Mouse (Mus musculus): ENCODE data around the gene Por. TPM values are rescaled to one million over a fixed set of nuclear protein-coding genes. Genes with fewer than 3 reads are reported as not detected.

The Por gene
- total and polyA plus RNA-seq, 2 experiments from 2014 or later = 75.2 to 94.1 TPM

- no peak overlapping the region for H3K4me3 ChIP-seq (ENCODE audit: low read depth, low read length)
- H3K9ac ChIP-seq (replicated peaks; ENCODE audit: low read length, poor library complexity, severe bottlenecking) = no peak overlapping the region
- no peaks in the 10 kb centered on the region for H3K36me3 ChIP-seq (ENCODE audit: insufficient read depth, low read length)
- H3K9me3 ChIP-seq (ENCODE audit: low read length) = no peaks in the 10 kb centered on the region
- H3K4me1 ChIP-seq (ENCODE audit: insufficient read depth, low read length) = no peaks in the 10 kb centered on the region
- no peak overlapping the region for H3K4me2 ChIP-seq (ENCODE audit: low read depth, low read length, poor library complexity, severe bottlenecking)
- H3K27ac ChIP-seq (ENCODE audit: low read depth, low read length) = no peak overlapping the region
- H3K27me3 ChIP-seq (ENCODE audit: insufficient read depth, low read length) = no peaks in the 10 kb centered on the region
- no peak for ATAC-seq (ENCODE audit: low FRiP score)
- no peak for TF ChIP-seq CTCF (IDR thresholded peaks at IDR 0.05)
- 82% methylated on average over 4 of the region's 4 CpGs for WGBS
- DNase-seq (ENCODE audit: low spot score) = no peak
These were observed 9.9 kb upstream of the Por start for GRCm38 (mm10) chr5:135659956-135660355.

- Histone ChIP-seq H3K4me3 (ENCODE audit: low read depth, low read length) (no peak overlapping the region), H3K27me3 (ENCODE audit: insufficient read depth, low read length) (no peaks in the 10 kb centered on the region), H3K36me3 (ENCODE audit: insufficient read depth, low read length) (no peaks in the 10 kb centered on the region), H3K27ac (ENCODE audit: low read depth, low read length) (no peak overlapping the region), H3K9me3 (ENCODE audit: low read length) (no peaks in the 10 kb centered on the region), H3K4me1 (ENCODE audit: insufficient read depth, low read length) (no peaks in the 10 kb centered on the region), H3K9ac (replicated peaks; ENCODE audit: low read length, poor library complexity, severe bottlenecking) (no peak overlapping the region), H3K4me2 (ENCODE audit: low read depth, low read length, poor library complexity, severe bottlenecking) (no peak overlapping the region)
- no peak for TF ChIP-seq CTCF (IDR thresholded peaks at IDR 0.05)
- ATAC-seq (ENCODE audit: low FRiP score) (no peak), DNase-seq (ENCODE audit: low spot score) (no peak)
- WGBS = 88% methylated on average over 7 of the region's 7 CpGs
These were observed 9.3 kb upstream of the Por start for GRCm38 (mm10) chr5:135660535-135660934.

DNA sequence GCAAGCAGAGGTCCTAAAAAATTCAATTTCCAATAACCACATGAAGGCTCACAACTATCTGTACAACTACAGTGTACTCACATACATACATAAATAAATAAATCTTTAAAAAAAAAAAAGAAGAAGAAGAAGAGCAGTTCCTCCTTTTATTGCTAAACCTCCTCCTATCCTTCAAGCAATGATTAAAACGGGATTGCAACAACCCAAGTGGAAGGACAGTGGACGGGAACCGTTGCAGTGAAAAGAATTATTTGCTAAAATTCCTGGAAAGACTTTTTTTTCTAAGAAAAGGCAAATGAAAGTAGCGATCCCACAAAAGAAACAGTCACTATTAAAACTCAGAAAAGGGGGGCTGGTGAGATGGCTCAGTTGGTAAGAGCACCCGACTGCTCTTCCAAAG lies 2.9 kb upstream of the Por start:
- Histone ChIP-seq H3K4me3 (ENCODE audit: low read depth, low read length) (no peak overlapping the region), H3K4me1 (ENCODE audit: insufficient read depth, low read length) (no peaks in the 10 kb centered on the region), H3K9me3 (ENCODE audit: low read length) (no peaks in the 10 kb centered on the region), H3K9ac (replicated peaks; ENCODE audit: low read length, poor library complexity, severe bottlenecking) (no peak overlapping the region), H3K27me3 (ENCODE audit: insufficient read depth, low read length) (no peaks in the 10 kb centered on the region), H3K36me3 (ENCODE audit: insufficient read depth, low read length) (no peaks in the 10 kb centered on the region), H3K4me2 (ENCODE audit: low read depth, low read length, poor library complexity, severe bottlenecking) (no peak overlapping the region), H3K27ac (ENCODE audit: low read depth, low read length) (no peak overlapping the region)
- no peak for TF ChIP-seq CTCF (IDR thresholded peaks at IDR 0.05)
- DNase-seq (ENCODE audit: low spot score) (no peak), ATAC-seq (ENCODE audit: low FRiP score) (no peak)
- 87% methylated on average over 5 of the region's 5 CpGs for WGBS

DNA sequence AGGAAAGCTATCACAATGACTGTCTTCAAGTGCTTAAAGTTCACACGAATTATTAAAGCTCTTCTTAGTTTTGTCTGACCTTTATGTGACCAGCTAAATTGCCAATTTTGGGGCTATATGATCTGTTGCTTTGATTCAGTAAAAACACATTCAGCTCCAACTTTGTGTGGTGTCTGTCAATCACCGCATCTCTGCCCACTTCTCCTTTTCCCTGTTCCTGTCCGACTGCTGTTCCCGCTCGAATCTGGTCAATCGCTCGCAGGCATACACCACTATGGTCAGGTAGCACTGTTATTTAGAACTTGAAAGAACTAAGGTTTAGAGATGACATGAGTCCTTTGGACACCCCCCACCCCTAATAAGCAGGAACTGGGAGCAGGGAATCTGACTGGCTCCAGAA lies 1.8 kb upstream of the Por start:
- Histone ChIP-seq H3K4me3 (ENCODE audit: low read depth, low read length) (no peak overlapping the region), H3K4me1 (ENCODE audit: insufficient read depth, low read length) (no peaks in the 10 kb centered on the region), H3K27me3 (ENCODE audit: insufficient read depth, low read length) (no peaks in the 10 kb centered on the region), H3K9ac (replicated peaks; ENCODE audit: low read length, poor library complexity, severe bottlenecking) (no peak overlapping the region), H3K27ac (ENCODE audit: low read depth, low read length) (no peak overlapping the region), H3K9me3 (ENCODE audit: low read length) (no peaks in the 10 kb centered on the region), H3K4me2 (ENCODE audit: low read depth, low read length, poor library complexity, severe bottlenecking) (no peak overlapping the region), H3K36me3 (ENCODE audit: insufficient read depth, low read length) (no peaks in the 10 kb centered on the region)
- no peak for TF ChIP-seq CTCF (IDR thresholded peaks at IDR 0.05)
- ATAC-seq (ENCODE audit: low FRiP score) = no peak
- no peak for DNase-seq (ENCODE audit: low spot score)
- WGBS = 86% methylated on average over 7 of the region's 7 CpGs

GRCm38 (mm10) chr5:135670881-135671280 lies 1.0 kb downstream of the Por start:
- DNase-seq (ENCODE audit: low spot score) = no peak
- Histone ChIP-seq H3K4me2 (ENCODE audit: low read depth, low read length, poor library complexity, severe bottlenecking) (no peak overlapping the region), H3K27me3 (ENCODE audit: insufficient read depth, low read length) (no peaks in the 10 kb centered on the region), H3K9me3 (ENCODE audit: low read length) (no peaks in the 10 kb centered on the region), H3K4me3 (ENCODE audit: low read depth, low read length) (no peak overlapping the region), H3K4me1 (ENCODE audit: insufficient read depth, low read length) (peaks cover 11% of the 10 kb centered on the region; the same call in 1 of the 2 replicates), H3K36me3 (ENCODE audit: insufficient read depth, low read length) (no peaks in the 10 kb centered on the region), H3K27ac (ENCODE audit: low read depth, low read length) (no peak overlapping the region), H3K9ac (replicated peaks; ENCODE audit: low read length, poor library complexity, severe bottlenecking) (no peak overlapping the region)
- no peak for ATAC-seq (ENCODE audit: low FRiP score)
- 69% methylated on average over 2 of the region's 2 CpGs for WGBS
- TF ChIP-seq CTCF (IDR thresholded peaks at IDR 0.05) = no peak

GRCm38 (mm10) chr5:135672509-135672908 lies 2.7 kb downstream of the Por start:
- H3K4me2 ChIP-seq (ENCODE audit: low read depth, low read length, poor library complexity, severe bottlenecking) = no peak overlapping the region
- no peaks in the 10 kb centered on the region for H3K9me3 ChIP-seq (ENCODE audit: low read length)
- ATAC-seq (ENCODE audit: low FRiP score) (no peak), DNase-seq (ENCODE audit: low spot score) (no peak)
- no peaks in the 10 kb centered on the region for H3K36me3 ChIP-seq (ENCODE audit: insufficient read depth, low read length)
- no peaks in the 10 kb centered on the region for H3K27me3 ChIP-seq (ENCODE audit: insufficient read depth, low read length)
- no peak overlapping the region for H3K27ac ChIP-seq (ENCODE audit: low read depth, low read length)
- H3K4me3 ChIP-seq (ENCODE audit: low read depth, low read length) = no peak overlapping the region
- H3K4me1 ChIP-seq (ENCODE audit: insufficient read depth, low read length) = peaks cover 11% of the 10 kb centered on the region; the same call in 1 of the 2 replicates
- no peak overlapping the region for H3K9ac ChIP-seq (replicated peaks; ENCODE audit: low read length, poor library complexity, severe bottlenecking)
- WGBS = 72% methylated on average over 4 of the region's 4 CpGs
- no peak for TF ChIP-seq CTCF (IDR thresholded peaks at IDR 0.05)
